Mouse (Mus musculus): ENCODE results near the gene Pick1. TPM values are rescaled to one million over a fixed set of nuclear protein-coding genes. Genes with fewer than 3 reads are reported as not detected.
A peak's percentile ranks its signal among the peaks of the same experiment; 100 is the strongest.

Gene Pick1
- polyA plus RNA-seq (2015; fragmentation: Nextera tagmentation; extraction: Ambion mirVana), result 29.5 and 39.9 TPM in 2 replicates

- Histone ChIP-seq H3K4me3 (peak within 1 kb of the TSS; percentile 87), H3K4me2 (peak within 1 kb of the TSS; percentile 96), H3K9ac (peak within 1 kb of the TSS; percentile 86), H3K9me3 (replicated peaks) (no peaks in the 10 kb centered on the region), H3K4me1 (replicated peaks) (peaks cover 13% of the 10 kb centered on the region), H3K27me3 (no peaks in the 10 kb centered on the region), H3K36me3 (peaks cover 7% of the 10 kb centered on the region; the same call in 1 of the 2 replicates), H3K27ac (peak within 1 kb of the TSS; percentile 96)
- ATAC-seq (replicated peaks; ENCODE audit: insufficient number of reproducible peaks, insufficient read depth, low FRiP score, low read depth), result peak; percentile 81
- 1% methylated on average over 51 of the region's 51 CpGs for WGBS
These were observed at the start of gene Pick1, which contains the start of gene Gm49486 for GRCm38 (mm10) chr15:79229058-79229821. Pick1 (plus strand) TSS chr15:79229173. Gm49486 (plus strand) TSS chr15:79229391.

DNA sequence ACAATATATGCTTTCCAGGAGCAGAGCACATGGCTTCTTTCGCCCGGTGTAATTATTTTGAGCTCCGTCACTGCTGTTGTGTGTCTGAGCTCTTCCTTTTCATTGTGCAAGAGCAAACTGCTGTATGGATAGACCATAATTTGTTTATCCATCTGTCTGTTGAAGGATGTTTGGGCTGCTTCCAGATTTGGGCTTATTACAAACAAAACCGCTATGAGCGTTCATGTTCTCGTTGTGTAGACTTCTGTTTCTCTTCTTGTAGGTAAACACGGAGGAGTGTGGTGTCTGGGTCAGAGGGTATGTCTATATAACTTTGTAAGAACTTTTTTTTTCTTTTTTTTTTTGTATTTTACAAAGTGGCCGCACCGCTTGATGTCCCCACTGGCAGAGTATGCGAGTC, 43.8 kb upstream of the Pick1 start:
- no peak for ATAC-seq (replicated peaks; ENCODE audit: insufficient number of reproducible peaks, insufficient read depth, low FRiP score, low read depth)
- Histone ChIP-seq H3K27ac (no peak overlapping the region), H3K4me1 (replicated peaks) (no peaks in the 10 kb centered on the region), H3K4me3 (no peak overlapping the region), H3K9me3 (replicated peaks) (no peaks in the 10 kb centered on the region), H3K36me3 (no peaks in the 10 kb centered on the region), H3K4me2 (no peak overlapping the region), H3K9ac (no peak overlapping the region), H3K27me3 (no peaks in the 10 kb centered on the region; the same call in 1 of the 2 replicates)
- 83% methylated on average over 10 of the region's 10 CpGs for WGBS

GRCm38 (mm10) chr15:79187819-79188218, 41.2 kb upstream of the Pick1 start:
- Histone ChIP-seq H3K9me3 (replicated peaks) (no peaks in the 10 kb centered on the region), H3K27ac (no peak overlapping the region), H3K4me1 (replicated peaks) (peaks cover 5% of the 10 kb centered on the region), H3K9ac (no peak overlapping the region), H3K4me2 (no peak overlapping the region), H3K27me3 (no peaks in the 10 kb centered on the region; the same call in 1 of the 2 replicates), H3K4me3 (no peak overlapping the region), H3K36me3 (no peaks in the 10 kb centered on the region)
- 85% methylated on average over 8 of the region's 8 CpGs for WGBS
- ATAC-seq (replicated peaks; ENCODE audit: insufficient number of reproducible peaks, insufficient read depth, low FRiP score, low read depth), result no peak

GRCm38 (mm10) chr15:79191426-79191825, 37.5 kb upstream of the Pick1 start:
- H3K4me1 ChIP-seq (replicated peaks), result peaks cover 36% of the 10 kb centered on the region
- no peak overlapping the region for H3K4me2 ChIP-seq
- no peak overlapping the region for H3K27ac ChIP-seq
- no peak overlapping the region for H3K4me3 ChIP-seq
- no peaks in the 10 kb centered on the region; the same call in 1 of the 2 replicates for H3K27me3 ChIP-seq
- WGBS, result 91% methylated on average over 2 of the region's 2 CpGs
- no peak for ATAC-seq (replicated peaks; ENCODE audit: insufficient number of reproducible peaks, insufficient read depth, low FRiP score, low read depth)
- no peak overlapping the region for H3K9ac ChIP-seq
- H3K9me3 ChIP-seq (replicated peaks), result no peaks in the 10 kb centered on the region
- H3K36me3 ChIP-seq, result no peaks in the 10 kb centered on the region

GRCm38 (mm10) chr15:79192450-79192849, 36.5 kb upstream of the Pick1 start:
- Histone ChIP-seq H3K9ac (no peak overlapping the region), H3K9me3 (replicated peaks) (no peaks in the 10 kb centered on the region), H3K36me3 (no peaks in the 10 kb centered on the region), H3K4me2 (peak overlapping the region; percentile 43), H3K27ac (peak overlapping the region; percentile 83), H3K4me1 (replicated peaks) (peaks cover 36% of the 10 kb centered on the region), H3K4me3 (no peak overlapping the region), H3K27me3 (no peaks in the 10 kb centered on the region; the same call in 1 of the 2 replicates)
- no peak for ATAC-seq (replicated peaks; ENCODE audit: insufficient number of reproducible peaks, insufficient read depth, low FRiP score, low read depth)
- 92% methylated on average over 6 of the region's 6 CpGs for whole genome bisulfite sequencing

DNA sequence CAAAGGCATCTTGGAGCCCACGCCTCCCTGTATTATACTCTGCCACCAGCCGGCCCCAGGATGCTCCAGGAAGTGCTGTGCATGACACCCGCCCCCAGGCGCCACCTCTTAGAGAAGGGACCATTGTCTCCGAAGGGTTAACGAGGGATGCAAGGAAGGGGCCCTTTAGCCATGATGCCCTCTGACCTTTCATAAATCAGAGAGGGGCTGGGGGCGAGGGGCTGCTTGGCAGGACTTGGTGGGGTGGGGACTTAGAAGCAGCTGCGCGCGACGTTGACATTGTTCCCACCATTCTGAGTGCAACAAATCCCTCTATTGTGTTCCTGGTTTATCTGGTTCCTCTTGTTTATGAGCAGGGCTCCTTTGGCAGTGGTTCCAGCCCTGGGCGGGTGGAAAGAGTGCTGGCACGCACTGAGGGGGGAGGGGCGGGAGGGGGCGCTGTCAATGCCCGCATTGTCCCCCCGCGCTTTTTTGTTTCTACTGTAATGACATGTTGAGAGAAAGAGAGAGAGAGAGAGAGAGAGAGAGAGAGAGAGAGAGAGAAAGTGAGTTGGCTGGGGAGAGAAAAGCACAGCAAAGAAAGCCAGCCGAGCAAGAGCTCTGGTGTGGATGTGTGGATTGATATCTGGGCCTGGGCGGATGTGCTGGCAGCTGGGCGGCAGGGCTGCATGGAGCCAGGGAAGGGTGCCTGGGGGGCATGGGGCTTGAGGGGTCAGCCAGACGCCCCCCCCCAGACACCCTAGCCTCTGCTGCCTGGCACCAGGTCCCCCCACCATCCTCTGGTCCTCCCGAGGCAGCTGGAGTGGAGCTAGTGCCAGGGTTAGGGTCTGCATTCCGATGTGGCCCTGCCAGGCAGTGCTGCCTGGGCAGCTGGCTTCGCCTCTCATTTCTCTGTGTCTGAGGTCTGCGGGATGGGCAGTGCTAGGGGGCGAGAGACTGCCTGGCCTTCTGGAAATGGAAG, 35.8 kb upstream of the Pick1 start:
- peak overlapping the region; percentile 35; the same call in 1 of the 2 replicates for H3K9ac ChIP-seq
- H3K9me3 ChIP-seq (replicated peaks), result no peaks in the 10 kb centered on the region
- no peak overlapping the region for H3K4me3 ChIP-seq
- peak overlapping the region; percentile 43 for H3K4me2 ChIP-seq
- ATAC-seq (replicated peaks; ENCODE audit: insufficient number of reproducible peaks, insufficient read depth, low FRiP score, low read depth), result peak; percentile 70
- H3K27me3 ChIP-seq, result no peaks in the 10 kb centered on the region
- H3K36me3 ChIP-seq, result no peaks in the 10 kb centered on the region
- H3K4me1 ChIP-seq (replicated peaks), result peaks cover 36% of the 10 kb centered on the region
- H3K27ac ChIP-seq, result peak overlapping the region; percentile 83
- 37% methylated on average over 26 of the region's 27 CpGs for WGBS

GRCm38 (mm10) chr15:79194048-79194447, 34.9 kb upstream of the Pick1 start:
- Histone ChIP-seq H3K9ac (no peak overlapping the region), H3K4me3 (no peak overlapping the region), H3K27me3 (no peaks in the 10 kb centered on the region), H3K9me3 (replicated peaks) (no peaks in the 10 kb centered on the region), H3K36me3 (no peaks in the 10 kb centered on the region), H3K27ac (peak overlapping the region; percentile 83), H3K4me1 (replicated peaks) (peaks cover 36% of the 10 kb centered on the region), H3K4me2 (no peak overlapping the region)
- no peak for ATAC-seq (replicated peaks; ENCODE audit: insufficient number of reproducible peaks, insufficient read depth, low FRiP score, low read depth)
- WGBS, result 60% methylated on average over 9 of the region's 9 CpGs

DNA sequence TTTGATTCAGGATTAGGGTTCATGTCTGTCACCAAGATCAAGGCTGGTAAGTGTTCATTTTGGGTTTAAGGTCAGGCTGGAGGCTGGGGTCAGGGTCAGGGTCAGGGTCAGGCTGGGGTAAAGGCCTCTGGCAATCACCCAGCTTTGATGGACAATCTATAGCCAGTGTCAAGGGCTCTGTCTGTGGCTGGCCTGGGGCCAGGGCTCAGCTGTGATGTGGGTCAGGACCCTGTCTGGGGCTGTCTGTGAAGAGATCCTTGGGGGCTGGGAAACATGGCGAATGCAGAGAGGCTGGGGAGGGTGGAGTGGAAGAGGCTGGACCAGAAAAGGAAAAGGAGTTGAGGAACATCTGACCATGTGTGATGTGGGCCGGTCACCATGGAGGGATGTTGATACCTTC, 34.0 kb upstream of the Pick1 start:
- WGBS, result 78% methylated on average over 2 of the region's 2 CpGs
- Histone ChIP-seq H3K4me3 (no peak overlapping the region), H3K36me3 (no peaks in the 10 kb centered on the region), H3K27me3 (no peaks in the 10 kb centered on the region), H3K27ac (peak overlapping the region; percentile 45; the same call in 1 of the 2 replicates), H3K9ac (no peak overlapping the region), H3K4me1 (replicated peaks) (peaks cover 36% of the 10 kb centered on the region), H3K4me2 (no peak overlapping the region), H3K9me3 (replicated peaks) (no peaks in the 10 kb centered on the region)
- ATAC-seq (replicated peaks; ENCODE audit: insufficient number of reproducible peaks, insufficient read depth, low FRiP score, low read depth), result no peak

DNA sequence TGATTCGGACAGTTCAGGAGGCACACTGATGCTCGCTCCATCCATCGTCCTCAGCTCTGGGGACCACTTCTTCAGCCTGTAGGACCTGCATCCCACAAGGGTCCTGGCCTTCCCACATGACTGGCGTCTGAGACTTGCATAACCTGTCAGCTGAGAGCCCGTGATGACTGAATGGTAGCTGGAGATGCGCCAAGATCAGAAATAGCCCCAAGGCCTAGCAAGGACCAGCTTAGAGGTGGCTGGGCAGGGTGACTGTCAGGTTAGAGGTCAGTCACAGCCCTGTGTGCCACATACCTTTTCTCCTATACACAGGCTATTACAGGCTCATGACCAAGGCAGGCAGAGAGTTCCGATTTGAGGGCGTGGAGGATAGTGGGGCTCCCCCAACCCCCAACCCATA, 33.5 kb upstream of the Pick1 start:
- Histone ChIP-seq H3K9ac (no peak overlapping the region), H3K27ac (peak overlapping the region; percentile 45), H3K9me3 (replicated peaks) (no peaks in the 10 kb centered on the region), H3K4me2 (no peak overlapping the region), H3K27me3 (no peaks in the 10 kb centered on the region), H3K4me1 (replicated peaks) (peaks cover 36% of the 10 kb centered on the region), H3K36me3 (no peaks in the 10 kb centered on the region), H3K4me3 (no peak overlapping the region)
- WGBS, result 52% methylated on average over 8 of the region's 8 CpGs
- peak; percentile 58 for ATAC-seq (replicated peaks; ENCODE audit: insufficient number of reproducible peaks, insufficient read depth, low FRiP score, low read depth)

- Histone ChIP-seq H3K27me3 (peaks cover 6% of the 10 kb centered on the region; the same call in 1 of the 2 replicates), H3K36me3 (no peaks in the 10 kb centered on the region), H3K27ac (no peak overlapping the region), H3K4me2 (no peak overlapping the region), H3K4me3 (no peak overlapping the region), H3K4me1 (replicated peaks) (peaks cover 32% of the 10 kb centered on the region), H3K9ac (no peak overlapping the region), H3K9me3 (replicated peaks) (no peaks in the 10 kb centered on the region)
- 89% methylated on average over 12 of the region's 12 CpGs for WGBS
- ATAC-seq (replicated peaks; ENCODE audit: insufficient number of reproducible peaks, insufficient read depth, low FRiP score, low read depth), result no peak
These were observed 29.5 kb upstream of the Pick1 start for GRCm38 (mm10) chr15:79199390-79199976.

Measured in heart, embryonic 15.5 days (tissue).